Mouse (Mus musculus): Measurements from ENCODE around the gene Lce1c.

The Lce1c gene

DNA sequence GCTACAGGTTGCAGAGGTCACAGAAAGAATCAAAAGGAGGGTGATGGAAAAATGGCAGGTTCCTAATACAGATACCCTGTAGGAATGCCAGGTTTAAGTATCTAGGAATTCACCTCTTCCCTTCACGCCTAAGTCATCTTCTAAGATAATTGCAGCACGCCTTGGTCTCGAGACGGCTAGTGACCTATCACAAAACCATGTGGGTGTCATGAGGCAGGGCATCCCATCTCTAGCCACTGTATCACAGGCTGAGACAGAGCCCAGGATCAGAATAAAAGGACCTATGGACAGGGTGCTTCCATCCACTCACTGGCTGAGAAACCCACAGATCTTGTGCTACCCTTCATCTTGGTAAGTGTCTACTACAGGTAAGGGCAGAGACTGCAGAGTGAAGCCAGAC, at the start of gene Lce1c:
Gene Lce1c, plus strand, starts transcription at position 301 of the 400 bp plus-strand sequence.
- DNase-seq (ENCODE audit: low spot score), result no peak

DNA sequence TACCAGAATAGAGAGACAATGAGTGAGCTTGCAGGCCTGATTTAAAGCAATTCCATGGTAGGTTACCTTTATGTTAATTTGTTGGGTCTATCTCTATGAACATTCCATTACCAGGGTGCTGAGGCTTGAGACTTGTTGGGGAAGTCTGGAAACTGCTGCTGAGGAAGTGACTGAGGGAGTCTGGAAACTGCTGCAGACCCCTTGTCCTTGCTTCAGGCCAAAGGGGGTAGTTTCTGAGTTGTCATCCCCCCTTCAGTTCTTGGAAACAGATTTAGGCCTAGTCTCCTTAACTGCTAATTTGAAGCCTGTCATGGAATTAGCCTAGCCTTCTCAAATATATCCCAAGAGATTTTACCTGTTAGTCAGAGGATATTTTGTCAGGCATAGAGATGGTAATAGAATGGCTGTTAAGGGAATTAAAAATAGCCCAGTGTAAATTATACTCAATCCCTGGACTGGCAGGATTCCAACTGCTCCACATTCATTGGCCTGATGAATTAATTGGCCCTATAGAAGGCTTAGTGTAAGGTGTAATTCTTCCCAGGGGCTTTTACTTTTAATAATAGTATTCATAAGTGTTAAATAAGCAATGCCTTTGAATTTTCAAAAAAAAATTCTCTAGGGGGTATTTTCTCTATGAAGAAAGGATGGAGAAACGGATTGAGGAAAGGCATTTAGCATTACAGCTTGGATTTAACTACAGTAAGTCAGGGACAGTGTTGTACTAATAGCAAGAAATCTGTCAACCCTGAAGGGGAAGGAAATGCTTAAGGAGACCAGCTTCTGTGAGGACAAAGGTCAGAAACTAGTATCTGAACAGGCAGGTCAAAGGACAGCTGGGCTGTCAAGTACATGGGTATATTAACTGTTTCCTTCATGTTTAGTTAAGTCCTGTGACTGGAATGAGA, 41.0 kb upstream of the Lce1c start:
- DNase-seq (ENCODE audit: low spot score), result no peak

DNA sequence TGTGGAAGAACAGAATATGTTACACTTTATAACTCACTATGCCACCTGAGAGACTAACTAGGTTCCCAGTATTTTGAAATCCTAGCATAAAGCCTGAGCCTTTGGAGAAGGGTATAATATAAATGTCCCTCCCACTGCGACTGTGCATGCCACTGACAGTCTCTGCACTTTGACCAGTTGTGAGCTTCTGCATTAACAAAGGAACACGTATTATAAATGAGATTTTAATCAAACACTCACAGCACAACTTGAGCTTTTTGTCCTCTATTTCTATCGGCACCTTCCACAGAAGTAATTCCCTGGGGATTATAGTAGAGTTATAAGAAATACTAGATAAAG, 40.4 kb upstream of the Lce1c start:
- DNase-seq (ENCODE audit: low spot score), result no peak

DNA sequence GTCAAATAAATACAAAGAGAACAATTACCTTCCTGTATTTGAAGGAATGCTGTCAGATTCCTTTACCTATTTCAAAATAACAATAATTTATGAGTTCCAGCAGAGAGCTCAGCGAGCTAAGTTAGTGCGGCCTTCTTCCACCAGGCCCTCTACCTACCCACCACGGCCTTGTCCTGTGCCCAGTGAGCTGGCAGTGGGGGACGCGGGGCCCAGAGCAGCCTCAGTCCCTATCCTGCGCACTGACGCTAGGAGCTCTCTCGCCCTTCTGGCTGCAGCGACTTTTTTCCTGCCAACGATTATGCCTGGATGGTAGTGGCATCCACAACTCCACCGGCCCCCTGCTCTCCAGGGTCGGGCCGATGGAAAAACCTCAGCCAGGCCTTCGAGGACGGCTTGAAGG, 39.2 kb upstream of the Lce1c start:
- no peak for DNase-seq (ENCODE audit: low spot score)

DNA sequence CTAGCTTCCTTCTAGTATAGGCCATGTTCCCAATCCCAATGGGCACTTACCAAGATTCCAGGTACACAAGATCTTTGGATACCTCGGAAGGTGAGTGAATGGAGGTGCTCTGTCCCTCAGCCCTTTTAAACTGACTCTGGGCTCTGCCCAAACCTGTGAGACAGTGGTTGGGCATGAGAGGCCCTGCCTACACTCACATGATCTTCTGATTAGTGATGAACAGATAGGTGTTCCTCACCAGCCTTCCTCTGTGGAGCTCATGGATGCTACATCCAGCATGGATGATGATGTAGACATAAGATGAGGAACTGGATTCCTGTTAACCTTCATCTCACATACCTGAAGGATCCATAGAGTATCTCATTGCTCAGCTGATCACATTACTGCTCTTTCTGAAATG, 30.8 kb upstream of the Lce1c start, which contains the start of gene Lce1a1:
Gene Lce1a1, minus strand, starts transcription at position 101 of the 400 bp plus-strand sequence.
- DNase-seq (ENCODE audit: low spot score), result no peak

DNA sequence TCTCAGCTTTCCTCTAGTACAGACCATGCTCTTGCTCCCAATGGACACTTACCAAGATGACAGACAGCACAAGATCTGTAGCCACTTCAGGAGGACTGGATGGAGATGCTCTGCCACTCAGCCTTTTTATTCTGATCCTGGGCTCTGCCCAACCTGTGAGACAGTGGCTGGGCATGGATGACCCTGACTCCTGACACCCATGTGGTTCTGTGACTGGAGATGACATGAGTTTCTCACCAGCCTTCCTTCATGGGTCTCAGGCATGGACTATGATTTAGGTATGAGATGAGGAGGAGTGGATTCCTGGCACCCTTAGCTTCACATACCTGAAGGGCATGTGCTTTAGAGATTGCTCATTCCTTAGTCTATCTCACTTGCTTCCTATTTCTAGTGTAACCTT, 22.2 kb upstream of the Lce1c start, which contains the start of gene Lce1b:
Gene Lce1b, minus strand, starts transcription at position 101 of the 400 bp plus-strand sequence.
- no peak for DNase-seq (ENCODE audit: low spot score)

DNA sequence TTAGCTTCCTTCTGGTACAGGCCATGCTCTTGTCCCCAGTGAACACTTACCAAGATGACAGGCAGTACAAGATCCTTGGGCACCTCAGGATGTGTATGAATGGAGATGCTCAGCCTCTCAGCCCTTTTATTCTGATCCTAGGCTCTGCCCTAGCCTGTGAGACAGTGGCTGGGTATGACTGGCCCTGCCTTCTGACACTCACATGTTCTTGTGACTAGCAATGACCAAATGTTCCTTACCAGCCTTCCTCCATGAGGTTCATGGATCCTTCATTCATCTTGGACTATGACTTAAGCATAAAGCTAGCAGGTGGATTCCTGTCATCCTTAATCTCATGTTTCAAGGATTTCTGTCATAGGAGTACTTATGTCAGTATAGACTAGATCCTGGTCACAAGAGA, 8.8 kb upstream of the Lce1c start, which contains the start of gene Lce1a2:
Gene Lce1a2, minus strand, starts transcription at position 101 of the 400 bp plus-strand sequence.
- no peak for DNase-seq (ENCODE audit: low spot score)

DNA sequence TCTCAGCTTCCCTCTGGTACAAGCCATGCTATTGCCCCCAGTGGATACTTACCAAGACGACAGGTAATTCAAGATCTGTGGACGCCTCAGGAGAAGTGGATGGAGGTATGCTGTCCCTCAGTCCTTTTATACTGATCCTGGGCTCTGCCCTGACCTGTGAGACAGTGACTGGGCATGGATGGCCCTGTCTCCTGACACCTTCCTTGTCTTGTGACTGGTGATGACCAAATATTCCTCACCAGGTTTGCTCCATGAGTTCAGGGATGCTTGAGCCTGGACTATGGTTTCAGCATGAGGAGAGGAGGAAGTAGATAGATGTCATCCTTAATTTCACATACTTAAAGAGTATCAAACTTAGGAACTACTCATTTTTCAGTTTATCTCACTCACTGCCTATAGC, 8.1 kb downstream of the Lce1c start, which contains the start of gene Lce1d:
Gene Lce1d, minus strand, starts transcription at position 101 of the 400 bp plus-strand sequence.
- no peak for DNase-seq (ENCODE audit: low spot score)

DNA sequence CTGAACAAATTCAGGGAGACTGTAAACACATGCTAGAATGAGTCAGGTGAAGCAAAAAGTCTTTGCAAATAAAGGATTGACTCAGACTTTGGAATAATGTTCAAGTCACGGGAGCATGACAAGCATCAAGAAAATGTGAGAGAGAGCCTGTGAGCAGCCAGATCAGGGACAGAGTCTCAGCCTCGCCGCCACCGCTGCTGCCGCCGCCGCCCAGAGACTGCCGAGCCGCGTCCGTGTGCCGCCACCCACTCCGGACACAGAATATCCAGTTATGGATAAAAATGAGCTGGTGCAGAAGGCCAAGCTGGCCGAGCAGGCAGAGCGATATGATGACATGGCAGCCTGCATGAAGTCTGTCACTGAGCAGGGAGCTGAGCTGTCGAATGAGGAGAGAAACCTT, 10.1 kb downstream of the Lce1c start:
- peak; percentile 12 for DNase-seq (ENCODE audit: low spot score)

DNA sequence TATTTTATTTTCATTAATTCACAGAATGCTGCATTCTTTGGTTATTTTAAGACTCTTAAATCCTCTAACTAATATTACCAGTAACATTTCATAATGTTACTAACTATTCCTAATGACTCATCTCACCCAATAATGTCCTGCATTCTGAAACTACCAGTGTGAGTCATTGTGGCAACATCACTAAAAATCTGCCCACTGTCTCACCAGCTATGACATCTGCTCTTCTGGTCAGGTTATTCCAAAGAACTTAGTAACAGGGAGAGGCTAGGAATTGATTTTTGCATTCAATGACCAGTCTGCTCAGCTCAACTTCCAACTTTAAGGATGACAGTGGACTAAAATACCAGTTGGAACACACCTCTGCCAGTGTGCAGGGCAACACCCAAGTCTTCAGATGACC, 12.6 kb downstream of the Lce1c start:
- no peak for DNase-seq (ENCODE audit: low spot score)

DNA sequence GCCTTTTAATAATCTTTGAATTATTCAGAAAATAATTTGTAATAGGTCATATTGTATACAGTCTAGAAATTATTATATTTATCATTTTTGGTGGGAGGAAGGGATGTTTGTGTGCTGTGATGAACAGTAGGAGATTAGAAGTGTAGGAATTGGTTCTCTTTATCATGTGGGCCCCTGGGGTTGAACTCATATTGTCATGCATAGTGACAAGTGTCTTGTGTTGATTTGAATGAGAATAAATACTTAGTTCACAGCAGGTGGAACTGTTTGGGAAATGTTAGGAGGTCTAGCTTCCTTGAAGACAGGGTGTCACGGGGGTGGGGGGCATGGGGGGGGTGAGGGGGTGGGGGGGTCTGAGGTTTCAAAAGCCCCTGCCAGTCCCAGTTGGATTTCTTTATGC, 15.6 kb downstream of the Lce1c start:
- no peak for DNase-seq (ENCODE audit: low spot score)

DNA sequence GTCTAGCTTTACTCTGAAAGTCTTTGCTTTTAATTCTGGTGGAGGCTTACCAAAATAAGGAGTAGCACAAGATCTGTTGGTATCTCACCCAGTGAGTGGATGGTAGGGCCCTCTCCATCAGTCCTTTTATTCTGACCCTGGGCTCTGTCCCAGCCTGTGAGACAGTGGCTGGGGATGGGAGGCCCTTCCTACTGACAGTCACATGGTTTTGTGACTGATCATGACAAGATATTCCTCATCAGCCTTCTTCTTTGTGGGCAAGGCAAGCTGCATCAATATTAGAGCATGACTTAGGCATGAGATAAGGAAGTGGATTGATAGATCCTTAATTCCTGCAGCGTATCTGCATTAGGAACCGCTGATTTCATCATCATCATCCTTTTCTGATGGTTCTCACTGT, 29.9 kb downstream of the Lce1c start, which contains the start of gene Lce1e:
Gene Lce1e, minus strand, starts transcription at position 101 of the 400 bp plus-strand sequence.
- DNase-seq (ENCODE audit: low spot score), result no peak

DNA sequence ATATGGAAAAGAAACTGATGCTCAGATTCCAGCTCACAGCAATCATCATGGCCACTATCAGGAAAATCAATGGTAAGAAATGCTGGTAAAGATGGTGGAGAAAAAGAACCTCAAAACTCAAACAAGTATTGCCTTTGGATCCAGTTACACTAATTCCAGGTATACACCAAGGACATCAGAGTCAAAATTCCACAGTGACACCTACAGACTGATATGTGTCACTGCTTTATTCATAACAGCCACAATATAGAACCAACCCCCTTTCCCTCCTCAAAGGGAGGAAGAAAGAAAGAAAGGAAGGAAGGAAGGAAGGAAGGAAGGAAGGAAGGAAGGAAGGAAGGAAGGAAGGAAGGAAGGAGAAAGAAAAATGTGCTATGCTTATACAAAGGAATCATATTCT, 36.1 kb downstream of the Lce1c start:
- DNase-seq (ENCODE audit: low spot score), result no peak

DNA sequence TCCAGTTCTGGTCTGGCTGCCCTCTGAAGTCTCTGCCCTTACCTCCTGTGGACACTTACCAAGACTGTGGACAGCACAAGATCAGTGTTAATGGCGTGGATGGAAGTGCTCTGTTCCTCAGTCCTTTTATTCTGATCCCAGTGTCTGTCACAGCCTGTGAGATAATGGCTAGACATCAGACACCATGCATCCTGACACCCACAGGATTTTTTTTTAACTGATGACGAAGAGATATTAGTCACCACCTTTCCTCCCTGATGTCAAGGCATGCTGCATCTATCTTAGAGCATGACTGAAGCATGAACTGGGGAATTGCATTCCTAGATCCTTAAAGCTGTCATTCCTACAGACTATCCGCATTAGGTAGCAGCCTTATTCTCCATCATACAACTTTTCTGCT, 41.2 kb downstream of the Lce1c start, which contains the start of gene Lce1f:
Gene Lce1f, minus strand, starts transcription at position 101 of the 400 bp plus-strand sequence.
- DNase-seq (ENCODE audit: low spot score), result no peak

DNA sequence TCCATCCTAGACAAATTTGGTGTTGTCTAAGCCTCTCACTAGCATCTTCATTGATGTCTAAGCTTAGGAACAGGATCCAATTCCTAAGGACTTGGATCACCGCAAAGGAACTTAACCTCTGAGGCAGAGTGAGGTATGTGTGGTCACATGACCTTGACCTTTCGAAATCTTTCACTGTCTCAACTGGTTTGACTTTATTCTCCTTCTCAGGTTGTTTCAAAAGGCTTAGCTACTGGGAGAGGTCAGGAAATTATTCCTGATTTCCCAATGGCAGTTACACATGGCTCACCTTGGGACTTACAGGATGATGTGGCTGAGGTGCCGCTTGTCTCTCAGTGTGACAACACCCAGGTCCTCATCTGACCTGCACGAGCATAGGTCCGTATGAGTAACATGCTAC, 43.6 kb downstream of the Lce1c start:
- DNase-seq (ENCODE audit: low spot score), result no peak

Measured in urinary bladder, postnatal 25 days (tissue).